Mouse (Mus musculus) kidney, adult 9 months (tissue): ENCODE data around the gene Amn1.
"Not testable (repeated sequence)": the region's sequence is repeated elsewhere in the genome, so short reads cannot be mapped to it uniquely, and the experiment has no call there.

Experiments
- DNase-seq: peaks from one replicate; pipeline ENCODE4 v3.0.0; 2022

Gene Amn1

DNA sequence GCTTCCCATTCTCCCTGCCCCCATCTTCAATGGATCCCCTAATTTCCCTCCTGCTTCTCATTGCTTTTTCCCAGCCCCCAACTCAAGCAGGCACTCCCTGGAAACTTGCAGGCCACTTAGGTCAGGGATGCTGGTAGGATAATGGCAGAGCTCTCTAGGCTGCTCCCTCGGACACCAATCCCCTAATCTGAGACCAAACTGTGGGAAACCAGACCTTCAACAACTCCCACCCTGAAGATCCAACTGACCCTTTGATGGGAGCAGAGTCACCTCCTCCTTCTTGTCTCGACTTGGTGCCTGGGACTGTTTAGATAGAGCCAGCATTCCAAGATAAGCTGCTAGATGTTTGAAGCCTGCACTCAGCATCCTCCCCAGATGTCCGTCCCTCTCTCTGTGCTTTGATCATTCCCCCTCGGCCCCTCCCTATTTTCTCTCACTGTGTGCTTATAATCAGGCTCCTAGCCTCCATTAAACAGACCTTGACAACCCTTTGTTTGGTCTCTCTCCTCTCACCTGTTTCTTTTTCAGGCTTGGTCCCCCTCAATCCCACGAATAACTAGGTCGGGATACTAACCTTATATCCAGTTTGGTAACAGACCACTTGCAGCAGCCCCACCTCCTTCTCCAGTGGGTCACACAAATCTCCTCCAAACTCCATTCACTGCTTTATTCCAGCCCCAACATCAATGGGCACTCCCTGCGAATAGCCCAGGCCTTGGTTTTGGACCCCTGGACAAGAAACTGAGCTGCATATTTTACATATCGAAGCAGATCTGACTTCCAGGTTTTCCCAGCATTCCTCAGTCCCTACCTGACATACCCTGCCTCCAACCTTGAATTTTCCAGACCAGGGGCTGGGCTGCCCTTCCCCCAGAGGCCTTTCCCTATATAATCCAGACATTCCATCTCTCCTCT, 34.1 kb downstream of the Amn1 start:
- no peak for DNase-seq

GRCm38 (mm10) chr6:149153473-149154115, 34.9 kb downstream of the Amn1 start:
- no peak for DNase-seq

DNA sequence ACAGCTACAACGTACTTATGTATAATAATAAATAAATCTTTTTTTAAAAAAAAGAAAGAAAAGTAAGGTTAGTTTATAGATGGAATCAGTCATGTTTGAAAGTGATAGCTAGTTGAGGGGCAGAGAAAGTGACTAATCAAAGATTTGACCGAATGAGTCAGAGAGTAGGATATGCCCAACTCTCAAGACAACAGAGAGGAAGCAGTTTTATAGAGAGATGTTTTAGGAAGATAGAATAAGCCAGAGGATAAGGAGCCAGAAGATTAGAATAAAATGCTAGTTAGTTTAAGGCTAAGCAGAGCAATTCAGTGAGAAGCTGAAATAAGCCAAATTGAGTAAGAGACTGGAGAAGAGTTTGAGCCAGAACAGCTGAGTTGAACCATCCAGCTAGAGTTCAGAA, 36.4 kb downstream of the Amn1 start:
- DNase-seq, result no peak

DNA sequence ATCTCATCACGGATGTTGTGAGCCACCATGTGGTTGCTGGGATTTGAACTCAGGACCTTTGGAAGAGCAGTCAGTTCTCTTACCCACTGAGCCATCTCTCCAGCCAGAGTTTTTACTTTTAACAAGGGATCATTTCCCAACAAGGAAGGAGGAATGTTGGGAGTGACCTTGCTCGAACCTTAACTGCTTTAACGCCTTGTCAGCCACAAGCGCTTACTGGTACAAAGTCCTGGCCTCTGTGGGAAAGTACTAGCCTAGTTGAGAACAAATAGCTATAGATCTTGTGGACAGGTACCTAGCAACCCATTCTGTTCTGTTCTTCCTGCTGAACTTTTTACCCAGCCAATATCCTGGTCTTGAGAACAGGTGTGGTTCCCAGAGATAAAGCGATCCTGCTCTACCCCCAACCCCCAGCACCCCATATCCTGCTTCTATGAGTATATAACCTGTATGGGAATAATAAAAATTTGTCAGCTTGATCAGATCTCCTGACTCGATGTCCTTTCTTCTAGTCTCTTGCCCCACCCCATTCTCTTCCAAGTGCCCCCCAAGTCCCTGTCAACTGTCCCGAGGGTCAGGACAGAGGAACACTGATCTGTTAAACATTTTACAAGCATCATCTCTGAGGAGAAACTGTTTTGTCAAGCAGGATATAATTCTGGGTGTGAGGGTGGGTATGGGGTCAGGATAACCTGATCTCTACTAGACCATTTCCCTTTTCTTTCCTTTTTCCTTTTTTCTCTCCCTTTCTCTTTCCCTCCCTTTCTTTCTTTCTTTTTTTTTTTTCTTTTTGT, 39.9 kb downstream of the Amn1 start:
- peak; percentile 80 for DNase-seq

- peak; percentile 65 for DNase-seq
Measured at GRCm38 (mm10) chr6:149145143-149145542, 43.4 kb downstream of the Amn1 start.

- DNase-seq, result peak; percentile 90
Measured at GRCm38 (mm10) chr6:149141393-149142173, 46.9 kb downstream of the Amn1 start.

- DNase-seq, result no peak
Measured at GRCm38 (mm10) chr6:149139471-149139870, 49.0 kb downstream of the Amn1 start, which contains the start of gene Etfbkmt. Gene Etfbkmt, plus strand, starts transcription at chr6:149139849.

DNA sequence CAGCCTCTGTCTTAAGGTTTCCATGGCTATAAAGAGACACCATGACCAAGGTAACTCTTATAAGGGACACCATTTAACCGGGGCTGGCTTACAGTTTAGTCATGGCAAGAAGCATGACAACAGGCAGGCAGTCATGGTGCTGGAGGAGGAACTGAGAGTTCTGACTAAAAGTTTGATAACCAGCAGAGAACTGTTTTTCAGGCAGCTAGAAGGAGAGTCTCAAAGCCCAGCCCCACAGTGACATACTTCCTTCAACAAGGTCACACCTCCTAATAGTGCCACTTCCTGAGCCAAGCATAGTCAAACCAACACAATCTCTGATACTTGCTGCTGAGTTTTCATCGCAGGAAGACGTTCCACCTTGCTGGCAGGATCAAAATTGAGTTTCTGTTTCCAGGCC, 49.5 kb downstream of the Amn1 start:
- DNase-seq, result no peak

DNA sequence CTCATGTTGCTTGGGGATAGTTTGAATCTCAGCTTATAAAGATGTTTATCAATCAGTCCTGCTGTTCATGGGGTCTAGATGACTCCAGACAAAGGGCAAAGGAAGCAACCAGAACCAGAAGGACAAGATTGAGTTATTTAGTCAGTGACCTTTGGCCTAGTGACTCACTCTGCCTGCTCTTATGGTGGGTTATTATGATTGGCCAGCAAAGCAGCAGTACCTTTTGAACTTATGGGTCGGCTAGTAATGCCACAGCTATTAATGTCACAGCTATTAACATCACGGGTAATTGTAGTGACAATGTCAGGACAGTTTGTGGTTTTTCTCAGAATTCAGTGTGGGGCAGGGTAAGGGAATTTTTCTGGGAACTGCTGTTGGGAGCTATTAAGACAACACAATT, 50.6 kb downstream of the Amn1 start:
- no peak for DNase-seq

DNA sequence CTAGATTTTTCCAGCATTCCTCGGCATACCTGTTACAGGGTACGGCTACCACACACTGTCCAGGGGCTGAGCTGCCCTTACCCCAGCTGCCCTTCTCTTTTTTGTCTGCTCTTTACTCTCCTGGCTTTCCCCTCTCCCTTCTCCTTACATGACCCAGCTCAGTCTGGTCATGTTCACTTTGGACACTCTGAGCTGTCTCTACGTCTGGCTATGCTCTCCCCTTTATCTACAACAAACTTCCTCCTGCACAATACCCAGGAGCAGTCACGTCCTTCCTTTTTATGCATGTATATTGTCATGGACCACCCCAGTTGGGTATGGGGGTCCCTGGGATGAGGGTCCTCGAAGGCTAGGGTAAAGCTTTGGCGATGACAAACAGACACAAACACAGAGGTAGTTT, 52.9 kb downstream of the Amn1 start:
- DNase-seq, result no peak

GRCm38 (mm10) chr6:149134391-149135150, 53.9 kb downstream of the Amn1 start:
- no peak for DNase-seq

- DNase-seq, result peak; percentile 77
Measured at GRCm38 (mm10) chr6:149132311-149133077, 56.0 kb downstream of the Amn1 start.

- DNase-seq, result no peak
Measured at GRCm38 (mm10) chr6:149131111-149131510, 57.4 kb downstream of the Amn1 start.

- not testable (repeated sequence) for DNase-seq
Measured at GRCm38 (mm10) chr6:149129870-149130269, 58.6 kb downstream of the Amn1 start, which contains the start of gene Gm10203. Gene Gm10203, plus strand, starts transcription at chr6:149130170.

DNA sequence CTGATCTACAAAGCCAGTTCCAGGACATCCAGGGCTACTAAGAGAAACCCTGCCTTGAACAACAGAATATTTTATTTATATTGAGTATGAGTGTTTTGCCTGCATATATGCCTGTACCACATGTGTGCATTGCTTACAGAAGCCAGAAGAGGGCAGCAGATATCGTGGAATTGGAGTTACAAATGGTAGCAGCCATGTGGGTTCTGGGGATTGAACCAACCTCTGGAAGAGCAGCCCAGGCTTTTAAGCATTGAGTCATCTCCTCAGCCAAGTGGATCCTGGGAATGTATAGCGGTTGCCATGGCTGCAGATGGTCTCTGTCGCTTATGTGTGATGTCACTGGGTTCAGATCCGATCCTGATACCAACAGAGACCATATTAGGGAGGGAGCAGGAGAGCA, 61.8 kb downstream of the Amn1 start:
- DNase-seq, result peak; percentile 77

GRCm38 (mm10) chr6:149123042-149123441, 65.5 kb downstream of the Amn1 start:
- DNase-seq, result no peak

- peak; percentile 91 for DNase-seq
Measured at GRCm38 (mm10) chr6:149119853-149120252, 68.7 kb downstream of the Amn1 start.

DNA sequence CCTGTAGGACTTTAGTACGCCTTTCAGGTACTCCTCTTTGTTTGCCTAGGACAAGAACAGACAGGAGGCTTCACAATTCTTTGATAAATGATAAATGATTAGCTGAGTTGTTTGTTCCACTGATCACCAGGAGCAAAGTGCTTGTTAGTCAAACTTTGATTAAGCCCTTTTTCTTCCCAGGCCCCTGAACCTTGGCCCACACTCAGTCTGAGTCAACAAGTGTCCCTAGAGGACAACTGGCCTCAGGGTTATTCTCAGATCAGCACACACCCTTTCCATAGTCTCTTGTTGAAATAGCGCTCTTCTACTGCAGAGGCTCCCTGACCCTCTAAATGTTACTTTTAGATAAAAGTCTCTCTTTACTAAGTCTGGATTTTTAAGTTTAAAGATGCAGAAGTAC, 69.6 kb downstream of the Amn1 start:
- DNase-seq, result peak; percentile 87

DNA sequence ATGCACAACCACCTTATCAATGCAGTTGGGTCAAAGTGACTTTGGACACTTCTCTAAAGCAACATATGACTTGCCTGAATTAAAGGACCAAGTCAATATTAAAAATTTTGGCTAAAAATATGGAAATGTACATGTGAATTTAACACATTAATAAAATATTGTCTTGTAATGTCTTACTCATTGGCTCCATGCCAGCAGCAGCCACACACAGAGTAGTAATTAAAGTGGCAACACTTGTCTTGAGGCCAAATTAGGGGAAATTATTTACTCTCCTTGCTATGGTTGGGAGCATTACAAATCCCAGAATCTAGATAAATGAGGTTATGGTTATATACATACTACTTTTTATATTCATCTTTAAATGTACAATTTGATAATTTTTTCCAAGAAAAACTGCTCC, 71.5 kb downstream of the Amn1 start:
- peak; percentile 55 for DNase-seq

- DNase-seq, result no peak
Measured at GRCm38 (mm10) chr6:149108909-149109308, 79.6 kb downstream of the Amn1 start.

- DNase-seq, result no peak
Measured at GRCm38 (mm10) chr6:149107615-149108014, 80.9 kb downstream of the Amn1 start.
